Mouse (Mus musculus): ENCODE results near the gene Tmem204. TPM values are rescaled to one million over a fixed set of nuclear protein-coding genes. Genes with fewer than 3 reads are reported as not detected.
"Not testable (repeated sequence)": the region's sequence is repeated elsewhere in the genome, so short reads cannot be mapped to it uniquely, and the experiment has no call there.

Gene Tmem204
- 0.32 and 0.62 TPM in 2 replicates for total RNA-seq (2012; rRNA removed)

DNA sequence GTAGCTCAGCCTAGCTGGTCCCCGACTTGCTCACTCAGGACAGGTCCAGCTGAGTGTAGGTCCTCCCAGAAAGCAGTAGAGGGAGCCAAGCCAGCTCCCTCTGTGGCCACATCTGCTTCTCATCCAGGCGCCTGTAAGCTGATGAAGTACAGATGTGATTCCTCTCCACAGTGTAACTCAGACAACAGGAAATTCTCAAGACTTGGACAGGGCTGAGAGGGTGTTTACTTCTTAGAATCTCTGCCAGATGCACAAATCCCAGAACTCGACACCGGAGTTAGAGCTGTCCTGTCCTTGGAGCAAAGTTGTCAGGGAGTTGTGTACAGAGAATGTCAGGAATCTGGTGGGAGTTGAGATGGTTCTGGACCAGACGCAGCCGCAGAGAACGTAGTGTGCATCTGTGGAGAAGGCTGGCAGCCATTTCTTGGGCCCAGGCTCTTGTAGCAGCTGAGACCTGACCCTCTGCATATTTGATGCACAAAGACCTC, at the start of gene Tmem204:
Gene Tmem204, minus strand, starts transcription at position 148 of the 488 bp plus-strand sequence.
- Histone ChIP-seq H3K9ac (ENCODE audit: insufficient read depth, low read depth, low read length, poor library complexity, severe bottlenecking) (no peak within 1 kb of the TSS), H3K27ac (ENCODE audit: insufficient read depth, low read depth, low read length, poor library complexity, severe bottlenecking) (no peak within 1 kb of the TSS), H3K36me3 (ENCODE audit: control insufficient read depth, insufficient read depth, low read length, poor library complexity, severe bottlenecking) (no peaks in the 10 kb centered on the region), H3K9me3 (ENCODE audit: control insufficient read depth, insufficient read depth, low read depth, low read length) (no peaks in the 10 kb centered on the region), H3K4me1 (ENCODE audit: control insufficient read depth in 2 of 2, insufficient read depth in 2 of 2, low read length in 2 of 2, poor library complexity in 1 of 2) (peaks cover 0 to 2% of the 10 kb centered on the region in 2 experiments; a peak in 1 of 4 replicates), H3K4me3 (ENCODE audit: insufficient read depth in 1 of 2, low read depth in 1 of 2, low read length in 2 of 2, poor library complexity in 1 of 2, severe bottlenecking in 1 of 2) (no peak within 1 kb of the TSS)
- in situ Hi-C loops (cut with MboI; ENCODE audit: low sequenced_read_pairs in 2 of 2, unreplicated experiment in 2 of 2): no loop called here
- no peak for DNase-seq (ENCODE audit: low read depth, low spot score)
- no peak for TF ChIP-seq CHD2 (IDR thresholded peaks at IDR 0.05; ENCODE audit: low read depth, low read length)
- no peak for TF ChIP-seq MAFK (IDR thresholded peaks at IDR 0.05; ENCODE audit: insufficient read depth, low read depth, low read length)
- TF ChIP-seq ZNF384 (IDR thresholded peaks at IDR 0.05; ENCODE audit: low read depth, low read length): no peak
- TF ChIP-seq HCFC1 (IDR thresholded peaks at IDR 0.05; ENCODE audit: borderline replicate concordance, insufficient read depth, low read length): no peak
- TF ChIP-seq ZC3H11A (IDR thresholded peaks at IDR 0.05; ENCODE audit: borderline replicate concordance, low read depth, low read length): no peak

DNA sequence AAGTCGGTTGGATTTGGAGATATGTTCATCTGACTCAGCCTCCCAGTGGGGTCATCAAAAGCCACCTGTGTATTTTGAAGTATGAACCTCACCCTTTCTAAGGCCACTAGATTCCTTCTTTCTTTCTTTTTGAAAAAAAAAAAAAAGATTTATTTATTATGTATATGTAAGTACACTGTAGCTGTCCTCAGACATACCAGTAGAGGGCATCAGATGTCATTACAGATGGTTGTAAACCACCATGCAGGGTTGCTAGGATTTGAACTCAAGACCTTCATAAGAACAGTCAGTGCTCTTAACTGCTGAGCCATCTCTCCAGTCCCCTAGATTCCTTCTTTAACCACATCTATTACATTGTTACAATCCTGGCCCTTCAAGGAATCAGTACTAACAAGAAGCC, 46.7 kb upstream of the Tmem204 start:
- TF ChIP-seq MAFK (IDR thresholded peaks at IDR 0.05; ENCODE audit: insufficient read depth, low read depth, low read length) (no peak), ZC3H11A (IDR thresholded peaks at IDR 0.05; ENCODE audit: borderline replicate concordance, low read depth, low read length) (no peak), CHD2 (IDR thresholded peaks at IDR 0.05; ENCODE audit: low read depth, low read length) (no peak), HCFC1 (IDR thresholded peaks at IDR 0.05; ENCODE audit: borderline replicate concordance, insufficient read depth, low read length) (no peak), ZNF384 (IDR thresholded peaks at IDR 0.05; ENCODE audit: low read depth, low read length) (no peak)
- no peak for DNase-seq (ENCODE audit: low read depth, low spot score)

DNA sequence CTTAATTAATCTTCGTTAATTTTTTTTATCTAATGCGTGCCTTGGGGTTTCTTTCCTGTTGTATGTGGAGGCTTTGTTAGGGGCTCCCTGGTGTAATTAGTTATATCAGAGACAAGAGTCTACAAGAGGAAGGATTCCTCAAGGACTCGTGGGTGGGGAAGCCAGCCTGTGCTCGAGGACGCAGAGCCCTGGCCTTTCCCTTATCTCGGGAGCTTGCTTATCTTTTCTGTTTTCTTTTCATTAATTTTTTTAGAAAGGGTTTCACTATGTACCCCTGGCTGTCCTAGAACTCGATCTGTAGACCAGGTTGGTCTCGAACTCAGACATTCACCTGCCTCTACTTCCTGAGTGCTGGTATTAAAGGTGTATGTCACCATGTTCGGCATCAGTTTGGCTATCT, 44.3 kb upstream of the Tmem204 start:
- TF ChIP-seq ZNF384 (IDR thresholded peaks at IDR 0.05; ENCODE audit: low read depth, low read length): no peak
- in situ Hi-C loops (cut with MboI; ENCODE audit: low sequenced_read_pairs in 2 of 2, unreplicated experiment in 2 of 2): no loop called here
- DNase-seq (ENCODE audit: low read depth, low spot score): no peak
- Histone ChIP-seq H3K4me3 (ENCODE audit: insufficient read depth in 1 of 2, low read depth in 1 of 2, low read length in 2 of 2, poor library complexity in 1 of 2, severe bottlenecking in 1 of 2) (no peak overlapping the region), H3K36me3 (ENCODE audit: control insufficient read depth, insufficient read depth, low read length, poor library complexity, severe bottlenecking) (no peaks in the 10 kb centered on the region), H3K27ac (ENCODE audit: insufficient read depth, low read depth, low read length, poor library complexity, severe bottlenecking) (no peak overlapping the region), H3K4me1 (ENCODE audit: control insufficient read depth in 2 of 2, insufficient read depth in 2 of 2, low read length in 2 of 2, poor library complexity in 1 of 2) (peaks cover 0 to 2% of the 10 kb centered on the region in 2 experiments; a peak in 1 of 4 replicates), H3K9ac (ENCODE audit: insufficient read depth, low read depth, low read length, poor library complexity, severe bottlenecking) (no peak overlapping the region), H3K9me3 (ENCODE audit: control insufficient read depth, insufficient read depth, low read depth, low read length) (no peaks in the 10 kb centered on the region)

More for the DNA sequence above, 46.7 kb upstream of the Tmem204 start:
- Histone ChIP-seq H3K27ac (ENCODE audit: insufficient read depth, low read depth, low read length, poor library complexity, severe bottlenecking) (no peak overlapping the region), H3K4me1 (ENCODE audit: control insufficient read depth in 2 of 2, insufficient read depth in 2 of 2, low read length in 2 of 2, poor library complexity in 1 of 2) (peaks cover 0 to 2% of the 10 kb centered on the region in 2 experiments; a peak in 1 of 4 replicates), H3K9me3 (ENCODE audit: control insufficient read depth, insufficient read depth, low read depth, low read length) (no peaks in the 10 kb centered on the region), H3K9ac (ENCODE audit: insufficient read depth, low read depth, low read length, poor library complexity, severe bottlenecking) (no peak overlapping the region), H3K36me3 (ENCODE audit: control insufficient read depth, insufficient read depth, low read length, poor library complexity, severe bottlenecking) (no peaks in the 10 kb centered on the region), H3K4me3 (ENCODE audit: insufficient read depth in 1 of 2, low read depth in 1 of 2, low read length in 2 of 2, poor library complexity in 1 of 2, severe bottlenecking in 1 of 2) (no peak overlapping the region)
- in situ Hi-C loops (cut with MboI; ENCODE audit: low sequenced_read_pairs in 2 of 2, unreplicated experiment in 2 of 2): no loop called here

DNA sequence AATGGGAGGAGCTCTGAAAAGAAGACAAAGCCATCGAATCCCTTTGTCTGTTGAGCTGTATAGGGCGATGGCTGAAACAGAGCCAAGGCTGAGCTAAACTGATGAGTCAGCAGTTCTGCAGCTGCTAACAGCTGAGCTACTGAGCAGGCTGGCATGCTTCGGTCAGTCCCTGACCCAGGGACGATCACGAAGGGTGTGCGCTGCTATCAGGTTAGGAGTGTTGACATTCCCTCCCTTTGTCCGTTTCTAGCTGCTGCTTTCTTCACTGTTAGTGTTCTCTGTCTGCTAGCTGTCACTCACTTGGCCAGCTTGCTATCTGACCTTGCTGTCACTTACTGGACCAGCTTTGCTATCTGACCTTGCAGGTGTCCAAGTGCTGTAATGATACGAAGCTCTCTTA, 43.7 kb upstream of the Tmem204 start:
- H3K9me3 ChIP-seq (ENCODE audit: control insufficient read depth, insufficient read depth, low read depth, low read length): no peaks in the 10 kb centered on the region
- H3K27ac ChIP-seq (ENCODE audit: insufficient read depth, low read depth, low read length, poor library complexity, severe bottlenecking): no peak overlapping the region
- H3K9ac ChIP-seq (ENCODE audit: insufficient read depth, low read depth, low read length, poor library complexity, severe bottlenecking): no peak overlapping the region
- no peaks in the 10 kb centered on the region for H3K36me3 ChIP-seq (ENCODE audit: control insufficient read depth, insufficient read depth, low read length, poor library complexity, severe bottlenecking)
- peak; percentile 36 for DNase-seq (ENCODE audit: low read depth, low spot score)
- H3K4me3 ChIP-seq (ENCODE audit: insufficient read depth in 1 of 2, low read depth in 1 of 2, low read length in 2 of 2, poor library complexity in 1 of 2, severe bottlenecking in 1 of 2): no peak overlapping the region
- no peak for TF ChIP-seq ZC3H11A (IDR thresholded peaks at IDR 0.05; ENCODE audit: borderline replicate concordance, low read depth, low read length)
- TF ChIP-seq CHD2 (IDR thresholded peaks at IDR 0.05; ENCODE audit: low read depth, low read length): no peak
- peak; percentile 100 for TF ChIP-seq MAFK (IDR thresholded peaks at IDR 0.05; ENCODE audit: insufficient read depth, low read depth, low read length)
- TF ChIP-seq ZNF384 (IDR thresholded peaks at IDR 0.05; ENCODE audit: low read depth, low read length): 0 out of 2 replicates have a peak, but pooled peaks have one; percentile 20
- TF ChIP-seq HCFC1 (IDR thresholded peaks at IDR 0.05; ENCODE audit: borderline replicate concordance, insufficient read depth, low read length): no peak
- peaks cover 0 to 2% of the 10 kb centered on the region in 2 experiments; a peak in 1 of 4 replicates for H3K4me1 ChIP-seq (ENCODE audit: control insufficient read depth in 2 of 2, insufficient read depth in 2 of 2, low read length in 2 of 2, poor library complexity in 1 of 2)
- in situ Hi-C loops (cut with MboI; ENCODE audit: low sequenced_read_pairs in 2 of 2, unreplicated experiment in 2 of 2): no loop called here

DNA sequence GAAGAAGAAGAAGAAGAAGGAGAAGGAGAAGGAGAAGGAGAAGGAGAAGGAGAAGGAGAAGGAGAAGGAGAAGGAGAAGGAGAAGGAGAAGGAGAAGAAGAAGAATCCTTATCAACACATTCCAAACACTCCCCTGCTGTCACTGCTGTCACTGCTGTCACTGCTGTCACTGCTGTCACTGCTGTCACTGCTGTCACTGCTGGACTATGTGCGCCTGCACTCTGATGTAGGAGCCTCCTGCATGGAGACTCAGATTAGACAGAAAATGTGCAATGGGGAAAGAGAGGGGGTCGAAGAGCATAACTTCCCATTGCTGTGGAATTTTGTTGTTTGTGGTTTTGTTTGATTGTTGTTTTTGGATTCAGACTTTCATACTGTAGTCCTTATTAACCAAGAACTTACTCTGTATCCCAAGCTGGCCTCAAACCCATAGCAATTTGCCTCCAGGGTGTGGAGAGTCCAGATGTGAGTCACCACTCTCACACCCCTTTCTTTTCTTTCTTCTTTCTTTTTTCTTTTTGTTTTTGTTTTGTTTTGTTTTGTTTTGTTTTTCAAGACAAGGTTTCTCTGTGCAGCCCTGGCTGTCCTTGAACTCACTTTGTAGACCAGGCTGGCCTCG, 42.2 kb upstream of the Tmem204 start:
- H3K27ac ChIP-seq (ENCODE audit: insufficient read depth, low read depth, low read length, poor library complexity, severe bottlenecking); in situ Hi-C loops (cut with MboI; ENCODE audit: low sequenced_read_pairs in 2 of 2, unreplicated experiment in 2 of 2); H3K4me3 ChIP-seq (ENCODE audit: insufficient read depth in 1 of 2, low read depth in 1 of 2, low read length in 2 of 2, poor library complexity in 1 of 2, severe bottlenecking in 1 of 2); DNase-seq (ENCODE audit: low read depth, low spot score); H3K9ac ChIP-seq (ENCODE audit: insufficient read depth, low read depth, low read length, poor library complexity, severe bottlenecking); H3K36me3 ChIP-seq (ENCODE audit: control insufficient read depth, insufficient read depth, low read length, poor library complexity, severe bottlenecking); H3K9me3 ChIP-seq (ENCODE audit: control insufficient read depth, insufficient read depth, low read depth, low read length); H3K4me1 ChIP-seq (ENCODE audit: control insufficient read depth in 2 of 2, insufficient read depth in 2 of 2, low read length in 2 of 2, poor library complexity in 1 of 2): not testable (repeated sequence)

All from ES-E14 (cell line).